Mouse (Mus musculus): ENCODE data around the gene Klhl21.

- TF ChIP-seq CTCF (IDR thresholded peaks at IDR 0.05; ENCODE audit: borderline replicate concordance, insufficient read depth, low read length) (no peak), POLR2A (IDR thresholded peaks at IDR 0.05; ENCODE audit: low read depth, low read length) (no peak; the same call in 1 of the 2 replicates)
These were observed 761 bp downstream of the Klhl21 start for GRCm38 (mm10) chr4:152009076-152010051.
